Mouse (Mus musculus): ENCODE data around the gene Exph5.

Gene Exph5

DNA sequence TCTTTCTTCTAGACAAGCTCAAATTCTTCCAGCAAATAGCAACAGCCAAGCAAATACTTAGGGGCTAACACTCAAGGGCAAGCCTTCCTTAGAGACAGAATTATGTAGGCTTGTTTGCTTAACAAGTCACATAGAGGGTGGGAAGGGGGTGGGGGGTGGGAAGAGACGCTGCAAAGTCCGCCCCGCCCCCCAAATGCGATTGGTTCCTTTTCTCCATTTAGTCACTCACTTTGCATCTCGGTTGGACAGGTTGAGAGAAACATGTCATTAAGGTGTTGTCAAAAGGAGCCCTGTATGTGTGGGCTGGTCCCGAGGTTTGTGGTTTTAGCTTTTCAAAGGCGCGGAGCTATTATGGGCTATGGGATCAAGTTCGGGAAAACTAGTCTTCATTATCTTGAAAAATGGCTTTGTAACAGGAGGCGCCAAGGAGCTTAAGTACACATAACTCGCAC, at the start of gene Exph5:
Gene Exph5, plus strand, starts transcription at position 402 of the 452 bp plus-strand sequence.
- in situ Hi-C loops (cut with MboI, MseI): no loop called here

DNA sequence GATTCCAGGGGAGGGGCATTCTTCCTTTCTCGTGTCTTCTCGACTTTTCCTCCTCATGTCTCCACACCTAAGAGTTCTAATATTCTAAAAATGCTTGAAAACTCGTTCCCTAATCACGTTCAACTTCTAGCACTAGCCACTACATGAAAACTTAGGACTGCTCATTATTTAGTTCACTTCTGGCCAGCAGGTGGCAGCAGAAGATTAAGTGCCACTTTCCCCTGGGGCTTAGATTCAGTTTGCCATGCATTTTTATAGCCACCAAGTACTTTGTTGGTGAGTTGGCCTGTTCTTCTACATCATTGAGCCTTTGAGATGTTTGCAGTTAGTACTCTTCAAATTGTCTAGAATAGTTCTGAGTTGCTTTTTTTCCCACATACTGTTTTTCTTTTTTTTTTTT, 47.1 kb upstream of the Exph5 start:
- in situ Hi-C loops (cut with MboI, MseI): loop anchor here (25.0 kb wide), 1 partner anchor 408 kb away; the partner anchor contains the start of gene Cul5

DNA sequence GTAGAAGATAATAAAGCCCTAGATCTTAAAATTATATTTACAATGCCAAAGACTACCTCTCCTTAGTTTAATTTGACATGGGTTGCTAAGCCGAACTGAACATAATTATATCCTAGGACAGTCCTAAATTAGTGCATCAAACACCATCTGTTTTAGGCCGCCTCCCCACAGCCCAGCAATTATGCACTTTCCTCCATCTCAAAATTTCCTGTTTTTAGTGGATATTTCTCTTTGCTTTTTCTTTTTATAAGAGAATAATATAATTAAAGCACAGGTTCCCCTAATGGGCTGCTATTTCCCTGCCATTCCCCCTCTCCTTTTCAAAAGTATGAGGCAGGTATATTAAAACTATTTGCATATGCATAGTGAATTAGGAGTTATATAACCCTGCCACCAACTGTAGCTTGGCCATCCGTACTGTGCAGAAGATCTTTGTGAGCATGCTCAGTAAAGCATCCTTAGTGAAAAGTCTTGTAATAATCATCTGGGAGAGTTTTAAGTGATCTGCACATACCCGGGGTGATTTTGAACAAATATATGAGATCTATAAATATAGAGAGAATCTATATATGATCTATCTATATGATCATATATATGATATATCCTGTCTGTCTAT, 44.7 kb upstream of the Exph5 start:
- in situ Hi-C loops (cut with MboI, MseI): loop anchor here (5.0 to 25.0 kb wide), 2 partner anchors 136 to 406 kb away; partner anchors contain the start of gene Cul5

GRCm38 (mm10) chr9:53257772-53258171, 43.7 kb upstream of the Exph5 start:
- in situ Hi-C loops (cut with MboI, MseI): loop anchor here (5.0 to 25.0 kb wide), 2 partner anchors 135 to 405 kb away; partner anchors contain the start of gene Cul5

DNA sequence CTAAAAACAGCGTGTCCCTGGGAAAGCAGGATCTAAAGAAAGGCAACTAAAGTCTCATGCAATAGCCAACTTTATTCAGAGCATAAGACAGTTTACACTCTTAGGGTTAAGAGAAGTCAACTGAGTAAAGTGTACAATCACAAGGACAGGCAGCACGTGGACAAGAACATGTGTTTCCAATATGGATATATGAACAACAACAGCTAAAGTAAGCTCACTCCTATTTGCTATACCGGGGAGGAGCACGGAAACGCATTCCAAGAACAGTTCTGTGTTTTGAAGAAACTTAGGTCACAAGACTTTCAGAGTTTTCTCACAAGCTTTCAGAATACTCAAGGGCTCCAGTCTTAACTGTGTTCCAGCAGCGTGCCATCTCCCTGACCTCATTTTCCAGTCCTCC, 43.3 kb upstream of the Exph5 start:
- in situ Hi-C loops (cut with MboI, MseI): loop anchor here (5.0 to 25.0 kb wide), 2 partner anchors 134 to 404 kb away; partner anchors contain the start of gene Cul5

GRCm38 (mm10) chr9:53264387-53264786, 37.1 kb upstream of the Exph5 start:
- in situ Hi-C loops (cut with MboI, MseI): loop anchor here (25.0 kb wide), 1 partner anchor 398 kb away; the partner anchor contains the start of gene Cul5

DNA sequence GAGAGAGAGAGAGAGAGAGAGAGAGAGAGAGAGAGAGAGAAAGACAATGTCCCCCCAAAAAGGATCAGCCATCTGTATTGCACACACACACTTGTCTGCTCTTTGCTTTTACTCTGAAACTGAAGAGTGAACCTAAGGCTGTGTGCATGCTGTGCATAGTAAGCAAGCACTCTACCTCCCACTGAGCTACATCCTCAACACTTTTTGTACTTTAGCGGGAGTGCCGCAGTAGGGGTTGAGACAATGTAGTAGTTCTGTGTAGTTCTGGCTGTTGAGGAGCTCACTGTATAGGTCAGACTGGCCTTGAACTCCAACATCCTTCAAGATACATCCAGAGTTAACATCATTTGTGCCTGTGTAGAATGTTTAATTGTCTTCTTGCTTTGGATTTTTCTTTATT, 35.9 kb upstream of the Exph5 start:
- in situ Hi-C loops (cut with MboI, MseI): loop anchor here (25.0 kb wide), 1 partner anchor 397 kb away; the partner anchor contains the start of gene Cul5

- in situ Hi-C loops (cut with MboI, MseI): loop anchor here (25.0 kb wide), 1 partner anchor 394 kb away; the partner anchor contains the start of gene Cul5
Measured at GRCm38 (mm10) chr9:53268036-53268435, 33.4 kb upstream of the Exph5 start.

GRCm38 (mm10) chr9:53268731-53269465, 32.6 kb upstream of the Exph5 start:
- in situ Hi-C loops (cut with MboI, MseI): loop anchor here (25.0 kb wide), 1 partner anchor 393 kb away; the partner anchor contains the start of gene Cul5

DNA sequence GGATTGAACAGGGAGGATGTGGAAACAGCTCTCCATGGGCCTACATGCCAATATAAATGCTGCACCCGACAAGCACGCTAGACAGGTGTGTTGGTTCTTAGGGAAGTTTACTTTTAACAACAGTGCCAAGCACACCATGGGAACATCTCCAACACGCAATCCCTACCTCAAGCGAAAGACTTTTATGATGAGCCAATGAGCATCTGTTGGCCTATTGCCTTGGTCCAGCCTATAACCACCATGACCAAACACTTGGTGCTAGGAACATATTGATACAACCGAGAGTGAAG, 32.1 kb upstream of the Exph5 start:
- in situ Hi-C loops (cut with MboI, MseI): loop anchor here (25.0 kb wide), 1 partner anchor 393 kb away; the partner anchor contains the start of gene Cul5

DNA sequence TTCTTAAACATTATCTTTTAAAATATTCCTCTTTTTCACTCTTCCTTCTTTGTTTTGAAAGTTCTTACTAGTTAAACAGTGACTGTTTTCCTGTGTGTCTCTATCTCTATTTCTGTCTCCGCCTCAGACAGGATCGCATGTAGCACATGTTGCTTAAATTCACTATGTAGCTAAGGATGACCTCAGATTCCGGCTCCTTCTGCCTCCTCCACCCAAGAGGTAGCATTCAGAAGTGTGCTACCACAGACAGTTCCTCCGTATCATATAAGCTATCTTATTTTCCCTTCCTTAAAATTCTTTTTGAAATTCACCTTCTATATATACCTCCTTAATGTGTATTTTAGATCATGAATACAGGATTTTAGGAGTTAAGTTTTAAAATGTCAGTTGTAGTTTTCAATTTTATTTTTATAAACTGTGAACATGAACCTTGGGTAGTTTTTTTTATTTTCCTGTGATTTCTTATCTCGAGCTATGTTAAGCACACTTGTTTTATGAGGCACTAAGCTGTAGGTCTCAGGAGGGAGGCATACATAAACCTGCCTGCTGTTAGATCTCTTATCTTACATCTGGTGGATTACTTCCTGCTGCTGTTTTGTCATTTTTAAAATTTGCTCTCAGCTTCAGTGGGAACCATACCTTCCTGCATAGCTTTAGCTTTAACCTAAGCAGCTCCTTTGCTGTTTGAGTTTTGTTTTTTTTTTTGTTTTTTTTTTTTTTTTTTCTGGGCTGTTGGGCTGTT, 30.0 kb upstream of the Exph5 start:
- in situ Hi-C loops (cut with MboI, MseI): loop anchor here (25.0 kb wide), 1 partner anchor 391 kb away; the partner anchor contains the start of gene Cul5

- in situ Hi-C loops (cut with MboI, MseI): loop anchor here (25.0 kb wide), 1 partner anchor 390 kb away; the partner anchor contains the start of gene Cul5
Measured at GRCm38 (mm10) chr9:53272207-53272606, 29.3 kb upstream of the Exph5 start.

GRCm38 (mm10) chr9:53272714-53273113, 28.8 kb upstream of the Exph5 start:
- in situ Hi-C loops (cut with MboI, MseI): loop anchor here (25.0 kb wide), 1 partner anchor 390 kb away; the partner anchor contains the start of gene Cul5

GRCm38 (mm10) chr9:53276381-53276780, 25.1 kb upstream of the Exph5 start:
- in situ Hi-C loops (cut with MboI, MseI): no loop called here

DNA sequence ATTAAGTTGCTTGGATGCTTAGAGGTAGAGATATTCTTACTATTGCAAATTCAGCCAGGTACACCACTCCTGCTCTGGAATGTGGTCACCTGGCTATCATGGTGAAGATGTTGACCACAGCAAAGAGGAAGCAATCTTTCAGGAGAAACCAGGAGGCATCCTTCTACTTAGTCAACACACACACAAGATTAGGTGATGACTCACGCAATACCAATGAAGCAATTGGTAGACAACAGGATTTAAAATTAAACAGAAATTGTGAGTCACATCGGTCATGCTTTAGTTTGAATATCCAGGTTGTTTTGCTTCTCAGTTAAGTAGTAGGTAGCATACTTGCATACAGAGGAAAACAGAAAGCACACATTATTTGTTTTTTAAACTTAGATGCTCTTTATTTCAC, 22.5 kb upstream of the Exph5 start:
- in situ Hi-C loops (cut with MboI, MseI): no loop called here

- in situ Hi-C loops (cut with MboI, MseI): no loop called here
Measured at GRCm38 (mm10) chr9:53286793-53287192, 14.7 kb upstream of the Exph5 start.

DNA sequence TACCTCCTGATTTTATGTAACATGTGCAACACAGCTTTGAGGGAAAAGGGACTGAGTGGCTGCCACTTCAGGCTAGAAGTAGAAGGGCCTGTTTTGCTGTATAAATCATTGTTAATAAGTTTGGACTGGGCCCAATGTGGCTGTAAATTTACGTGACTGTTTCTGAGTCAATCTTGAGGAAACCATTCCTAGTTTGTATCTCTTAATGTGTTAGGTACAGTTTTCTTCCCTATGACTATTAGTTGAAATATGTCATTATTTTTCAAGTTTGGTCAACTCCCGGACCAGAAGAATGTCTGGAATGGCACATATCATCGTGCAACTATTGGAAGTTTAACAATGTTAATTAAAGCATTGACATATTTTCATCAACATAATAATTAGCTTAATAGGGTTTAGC, 11.5 kb upstream of the Exph5 start:
- in situ Hi-C loops (cut with MboI, MseI): no loop called here

DNA sequence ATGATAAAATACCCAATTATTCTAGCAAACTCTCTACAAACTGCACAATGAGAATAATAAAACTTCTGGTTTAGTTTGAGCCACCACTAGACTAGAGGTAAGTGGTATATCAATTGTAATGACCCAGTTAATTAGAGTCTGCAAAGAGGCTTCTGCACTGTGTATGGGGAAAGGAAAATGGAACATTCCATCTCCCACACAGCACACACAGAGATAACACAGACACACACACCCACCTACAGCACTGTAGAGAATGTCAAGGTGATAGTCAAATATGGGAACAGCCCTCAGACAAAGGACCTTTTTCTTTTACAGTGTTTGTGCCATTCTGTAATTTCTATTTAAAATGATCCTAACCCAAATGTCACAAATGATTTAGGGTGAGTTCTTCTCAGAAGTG, 8.6 kb upstream of the Exph5 start:
- in situ Hi-C loops (cut with MboI, MseI): no loop called here

- in situ Hi-C loops (cut with MboI, MseI): no loop called here
Measured at GRCm38 (mm10) chr9:53301801-53302311, 386 bp downstream of the Exph5 start.

- in situ Hi-C loops (cut with MboI, MseI): no loop called here
Measured at GRCm38 (mm10) chr9:53302415-53302814, 945 bp downstream of the Exph5 start.

- in situ Hi-C loops (cut with MboI, MseI): no loop called here
Measured at GRCm38 (mm10) chr9:53307904-53308303, 6.4 kb downstream of the Exph5 start.

Data from regulatory T cell (primary cell).